Mouse (Mus musculus) T-helper 1 cell (primary cell): ENCODE results near the gene Dpp9.

Experiments
- in situ Hi-C: fragments of 300-600 bp; cut with MboI, MseI; formaldehyde crosslinking; loops from one replicate; pipeline ENCODE4 v1.15.1; 2025; ENCODE audit warnings: high pct_unique_total_duplicates

The Dpp9 gene

DNA sequence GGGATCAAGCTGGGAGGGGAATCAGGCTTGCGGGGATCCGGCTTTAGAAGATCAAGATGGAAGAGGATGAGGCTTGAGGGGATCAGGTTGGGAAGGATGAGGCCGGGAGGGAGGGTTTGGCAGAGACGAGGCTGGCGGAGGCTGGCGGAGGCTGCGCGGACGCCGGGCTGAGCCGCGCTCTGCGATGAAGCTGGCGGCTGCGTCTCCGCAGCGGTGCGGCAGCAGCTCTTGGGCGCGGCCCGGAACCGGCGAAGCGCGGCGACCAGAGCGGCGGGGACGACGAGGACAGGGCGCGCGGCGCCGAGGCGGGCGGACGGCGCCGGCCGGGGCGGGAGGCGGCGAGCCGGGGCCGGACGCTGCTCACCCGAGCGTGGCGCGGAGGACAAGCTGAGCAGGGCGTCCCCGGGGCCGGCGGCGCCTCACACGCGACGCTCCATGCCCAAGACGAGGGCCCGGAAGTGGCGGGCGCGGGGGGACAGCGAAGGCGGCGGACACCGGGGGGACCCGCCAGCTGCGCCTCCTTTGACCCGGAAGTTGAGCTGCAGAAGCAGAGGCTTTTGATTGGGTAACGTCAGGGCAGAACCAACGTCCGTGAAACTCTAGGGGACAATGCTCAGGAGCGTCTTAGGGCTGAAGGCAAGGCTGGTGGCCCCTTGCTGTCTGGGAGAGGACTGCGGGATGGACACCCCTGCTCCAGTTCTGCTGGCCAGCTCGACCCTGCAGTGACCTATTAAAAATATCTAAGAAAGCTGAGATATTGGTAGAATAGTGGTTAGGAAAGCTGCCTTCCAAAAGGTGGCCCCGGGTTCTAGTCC is at the start of gene Dpp9:
Dpp9 (minus strand) TSS at position 529 of the 815 bp plus-strand sequence.
- in situ Hi-C loops, result loop anchor here (5.0 kb wide), 1 partner anchor 39 kb away; the partner anchor contains the start of gene Fem1a

DNA sequence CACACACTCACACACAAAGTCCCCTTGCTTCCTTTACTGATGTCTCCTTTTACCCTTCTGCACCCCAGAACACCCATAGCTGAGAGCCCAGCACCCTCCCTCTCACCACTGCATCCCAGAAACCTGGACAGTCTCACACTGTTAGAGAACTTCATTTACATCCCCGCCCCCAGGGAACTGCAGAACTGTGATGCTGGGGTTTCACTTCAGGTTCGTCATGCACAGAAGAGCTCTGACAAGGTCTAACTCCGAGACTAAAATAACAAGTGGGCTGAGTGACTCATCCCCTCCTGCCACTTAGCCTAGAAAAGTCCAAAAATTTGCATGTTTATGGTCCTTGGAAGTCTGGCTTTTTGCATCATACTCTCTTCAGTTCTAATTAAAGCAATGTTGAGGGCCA is 47.6 kb upstream of the Dpp9 start:
- in situ Hi-C loops, result no loop called here

DNA sequence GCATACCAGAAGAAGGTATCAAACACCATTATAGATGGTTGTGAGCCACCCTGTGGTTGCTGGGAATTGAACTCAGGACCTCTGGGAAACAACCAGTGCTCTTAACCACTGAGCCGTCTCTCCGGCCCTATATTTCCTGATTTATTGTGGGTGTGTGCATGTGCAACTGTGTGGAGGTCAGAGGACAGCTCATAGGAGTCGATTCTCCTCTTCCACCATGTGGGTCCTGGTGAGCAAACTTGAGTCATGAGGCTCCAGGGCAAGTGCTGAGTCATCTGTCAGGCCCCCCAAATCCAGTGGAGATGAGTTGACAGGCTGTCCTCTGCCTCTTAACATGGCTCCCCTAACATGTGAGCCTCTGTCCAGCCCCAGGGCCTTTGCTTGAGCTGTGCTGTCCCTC is 47.2 kb upstream of the Dpp9 start:
- in situ Hi-C loops, result no loop called here

DNA sequence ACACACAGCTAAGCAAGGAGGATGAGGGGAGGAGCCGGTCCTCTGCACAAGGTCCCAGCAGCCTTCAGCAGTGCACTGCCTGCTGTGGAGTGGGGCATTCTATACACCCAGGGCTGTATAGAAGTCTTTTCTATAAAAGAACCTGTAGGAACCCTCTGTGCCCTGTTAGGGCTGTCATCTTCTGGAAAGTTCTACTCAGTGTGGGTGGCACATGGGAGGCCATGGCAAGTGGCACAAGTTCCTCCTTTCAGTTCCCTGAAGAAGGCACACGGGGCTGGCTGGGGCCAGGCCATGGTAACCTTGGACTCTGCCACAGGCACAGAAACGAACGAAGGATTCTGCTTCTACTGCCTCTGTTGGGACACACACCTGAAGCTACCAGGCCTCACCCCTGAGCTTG is 46.3 kb upstream of the Dpp9 start:
- in situ Hi-C loops, result no loop called here

DNA sequence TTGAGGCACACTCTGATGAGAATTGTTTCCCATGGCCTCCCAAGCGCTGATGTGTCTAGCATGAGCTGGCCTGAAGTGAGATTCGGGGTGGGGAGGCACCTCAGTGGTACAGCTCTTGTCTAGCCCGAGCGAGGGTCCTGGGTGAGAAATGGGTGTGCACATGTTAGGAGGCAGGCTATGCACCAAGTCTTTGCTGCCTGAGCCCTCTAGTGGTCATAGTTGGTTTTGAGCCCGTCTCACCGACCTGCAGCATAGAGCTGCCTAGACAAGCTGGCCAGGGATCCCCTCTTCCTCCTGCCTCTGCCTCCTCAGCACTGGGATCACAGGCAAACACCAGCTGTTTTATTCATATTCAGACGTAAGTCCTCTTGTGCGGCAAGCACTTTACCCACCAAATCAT is 45.3 kb upstream of the Dpp9 start:
- in situ Hi-C loops, result no loop called here

DNA sequence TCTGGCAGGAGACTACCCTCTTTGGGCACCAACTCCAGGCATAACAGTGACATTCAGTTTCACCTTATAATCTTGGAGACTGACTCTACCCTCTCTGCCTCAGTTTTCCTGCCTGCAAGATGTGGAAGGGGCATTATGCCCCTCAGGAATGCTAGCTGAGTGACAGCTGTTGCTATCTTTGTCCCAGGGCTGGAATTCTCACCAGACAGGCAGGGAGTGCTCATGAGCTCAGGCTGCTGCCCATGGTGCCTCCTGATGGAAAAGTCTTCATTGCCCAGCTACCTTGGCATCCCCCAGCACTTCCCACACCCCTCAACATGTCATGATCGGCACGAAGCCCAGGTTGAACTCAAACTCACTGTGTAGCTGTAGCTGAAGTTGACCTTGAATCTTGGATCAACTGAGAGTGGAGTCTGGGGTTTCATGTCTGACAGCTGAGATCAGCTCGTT is 44.0 kb upstream of the Dpp9 start:
- in situ Hi-C loops, result no loop called here

DNA sequence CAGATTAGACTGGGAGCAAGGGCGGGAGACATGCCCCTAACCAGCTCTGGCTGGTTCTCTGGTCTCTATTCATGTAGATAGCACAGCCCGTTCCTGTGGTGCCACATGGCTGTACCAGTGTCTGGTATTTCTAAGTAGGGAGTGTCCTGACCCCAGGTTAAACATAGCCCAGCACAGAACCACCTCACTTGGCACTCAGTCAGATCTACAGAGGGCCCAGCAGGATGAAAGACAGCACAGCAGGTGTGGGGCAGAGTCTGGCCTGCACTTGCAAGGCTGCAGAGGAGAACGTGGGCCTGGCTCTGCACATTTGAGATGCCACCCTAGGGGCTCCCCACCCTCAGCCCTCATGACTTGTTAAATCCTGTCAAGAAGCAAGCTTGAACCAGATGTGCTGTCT is 42.5 kb upstream of the Dpp9 start:
- in situ Hi-C loops, result no loop called here

DNA sequence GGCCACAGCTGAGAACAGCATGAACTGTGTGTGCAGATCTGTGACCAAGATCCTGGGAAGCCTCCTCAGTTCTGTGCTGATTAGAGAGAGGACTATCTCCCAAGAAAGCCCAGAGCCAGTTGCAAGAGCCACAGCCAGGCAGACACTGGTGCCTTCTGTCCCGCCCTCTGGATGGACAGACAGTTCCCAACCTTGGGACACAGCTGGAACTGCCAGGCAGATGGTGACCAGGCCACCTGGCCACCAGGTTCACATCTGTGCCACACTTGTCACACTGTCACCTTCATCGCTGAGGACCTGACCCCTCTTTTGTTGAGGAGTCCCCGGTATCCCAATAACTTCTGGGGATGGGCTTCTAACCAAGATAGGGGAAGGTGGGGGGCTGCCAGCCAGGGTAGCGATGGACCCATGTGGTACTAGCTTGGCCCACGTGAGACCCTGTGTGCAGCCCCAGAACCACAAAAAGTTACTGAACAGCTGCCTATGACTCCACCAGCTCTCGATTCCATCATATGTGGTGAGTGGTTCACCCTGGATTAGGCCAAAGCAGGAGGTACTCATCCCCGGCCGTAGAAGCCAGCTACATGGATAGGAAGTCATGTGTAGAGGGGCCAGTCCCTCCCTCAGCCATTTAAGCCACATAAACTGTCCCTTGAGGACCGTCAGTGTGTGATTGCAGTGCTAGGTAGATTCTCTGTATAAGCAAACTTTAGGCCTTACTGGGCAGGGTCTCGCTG is 40.8 kb upstream of the Dpp9 start:
- in situ Hi-C loops, result loop anchor here (5.0 kb wide), 2 partner anchors 42 to 127 kb away; partner anchors contain the start of gene Dpp9

DNA sequence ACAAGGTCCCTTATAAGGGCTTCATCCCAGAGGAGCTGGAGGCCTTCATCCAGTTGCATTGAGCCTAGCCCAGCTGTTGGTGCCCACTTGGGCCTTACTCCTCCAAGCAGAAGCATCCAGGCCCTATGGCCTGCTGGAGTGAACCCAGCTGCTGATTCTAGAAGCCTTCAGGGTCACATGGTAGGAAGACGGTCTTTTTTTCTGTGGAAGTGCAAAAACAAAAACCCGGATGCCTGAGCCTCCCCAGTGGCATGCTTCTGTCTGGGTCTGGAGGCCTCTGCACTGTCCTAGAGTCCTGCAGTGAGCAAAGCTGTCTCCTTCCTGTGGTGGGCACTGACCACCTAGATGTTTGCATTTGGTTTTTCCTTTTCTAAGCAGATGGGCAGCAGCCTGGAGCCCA is 40.1 kb upstream of the Dpp9 start:
- in situ Hi-C loops, result loop anchor here (5.0 kb wide), 2 partner anchors 42 to 127 kb away; partner anchors contain the start of gene Dpp9

DNA sequence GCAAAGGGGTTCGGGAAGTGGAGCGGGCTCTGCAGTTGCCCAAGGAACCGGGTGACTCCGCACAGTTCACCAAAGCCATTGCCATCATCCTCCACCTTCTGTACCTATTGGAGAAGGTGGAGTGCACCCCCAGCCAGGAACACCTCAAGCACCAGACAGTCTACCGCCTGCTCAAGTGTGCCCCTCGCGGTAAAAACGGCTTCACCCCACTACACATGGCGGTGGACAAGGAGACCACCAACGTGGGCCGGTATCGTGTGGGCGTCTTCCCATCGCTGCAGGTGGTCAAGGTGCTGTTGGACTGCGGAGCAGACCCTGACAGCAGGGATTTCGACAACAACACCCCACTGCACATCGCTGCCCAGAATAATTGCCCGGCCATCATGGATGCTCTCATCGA is 39.6 kb upstream of the Dpp9 start:
- in situ Hi-C loops, result loop anchor here (5.0 kb wide), 2 partner anchors 41 to 126 kb away; partner anchors contain the start of gene Dpp9

DNA sequence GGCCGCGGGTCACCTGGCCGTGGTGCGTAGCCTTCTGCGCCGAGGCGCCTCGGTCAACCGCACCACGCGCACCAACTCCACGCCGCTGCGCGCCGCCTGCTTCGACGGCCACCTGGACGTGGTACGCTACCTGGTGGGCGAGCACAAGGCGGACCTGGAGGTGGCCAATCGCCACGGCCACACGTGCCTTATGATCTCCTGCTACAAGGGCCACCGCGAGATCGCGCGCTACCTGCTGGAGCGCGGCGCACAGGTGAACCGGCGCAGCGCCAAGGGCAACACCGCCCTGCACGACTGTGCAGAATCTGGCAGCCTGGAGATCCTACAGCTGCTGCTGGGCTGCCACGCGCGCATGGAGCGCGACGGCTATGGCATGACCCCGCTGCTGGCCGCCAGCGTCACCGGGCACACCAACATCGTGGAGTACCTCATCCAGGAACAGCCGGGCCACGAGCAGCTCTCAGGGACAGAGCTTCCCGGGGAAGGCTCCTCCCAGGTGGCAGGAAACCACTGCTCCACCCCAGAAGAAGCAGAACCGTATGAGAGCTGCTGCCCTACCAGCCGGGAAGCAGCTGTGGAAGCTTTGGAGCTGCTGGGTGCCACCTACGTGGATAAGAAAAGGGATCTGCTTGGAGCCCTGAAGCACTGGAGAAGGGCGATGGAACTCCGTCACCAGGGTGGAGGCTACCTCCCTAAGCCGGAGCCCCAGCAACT is 38.6 kb upstream of the Dpp9 start:
- in situ Hi-C loops, result loop anchor here (5.0 kb wide), 2 partner anchors 40 to 125 kb away; partner anchors contain the start of gene Dpp9

DNA sequence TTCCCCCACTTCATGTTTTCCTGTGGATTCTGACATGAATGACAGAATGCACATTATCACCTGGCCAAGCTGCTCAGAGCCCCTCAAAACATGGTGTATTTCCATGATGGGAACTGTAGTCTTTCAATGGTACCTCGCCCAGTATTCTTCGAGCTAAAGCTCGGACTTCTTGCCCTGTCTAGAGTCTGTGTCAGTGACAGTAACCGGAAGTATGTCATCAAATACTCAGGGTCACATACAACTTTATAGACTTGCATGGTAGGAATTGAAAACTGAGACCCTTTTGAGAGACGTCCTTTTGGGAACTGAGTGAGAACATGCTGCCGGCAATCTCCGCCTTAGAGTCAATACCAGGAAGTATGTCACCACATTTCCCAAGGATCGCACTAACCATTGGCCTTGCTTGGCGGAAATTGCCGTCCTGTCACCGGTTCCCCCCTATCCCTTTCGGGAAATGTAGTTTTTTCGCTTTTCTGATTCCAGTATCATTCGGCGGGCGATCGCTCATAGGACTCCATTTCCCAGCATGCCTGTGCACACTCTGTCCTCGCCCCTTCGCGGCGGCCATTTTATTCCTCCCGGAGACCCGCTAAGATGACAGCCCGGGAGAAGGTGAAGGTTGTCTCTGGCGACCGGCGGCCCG is 37.7 kb upstream of the Dpp9 start, which contains the start of gene Fem1a:
Fem1a (plus strand) TSS at position 572 of the 643 bp plus-strand sequence.
- in situ Hi-C loops, result loop anchor here (5.0 kb wide), 2 partner anchors 39 to 124 kb away; partner anchors contain the start of gene Dpp9

DNA sequence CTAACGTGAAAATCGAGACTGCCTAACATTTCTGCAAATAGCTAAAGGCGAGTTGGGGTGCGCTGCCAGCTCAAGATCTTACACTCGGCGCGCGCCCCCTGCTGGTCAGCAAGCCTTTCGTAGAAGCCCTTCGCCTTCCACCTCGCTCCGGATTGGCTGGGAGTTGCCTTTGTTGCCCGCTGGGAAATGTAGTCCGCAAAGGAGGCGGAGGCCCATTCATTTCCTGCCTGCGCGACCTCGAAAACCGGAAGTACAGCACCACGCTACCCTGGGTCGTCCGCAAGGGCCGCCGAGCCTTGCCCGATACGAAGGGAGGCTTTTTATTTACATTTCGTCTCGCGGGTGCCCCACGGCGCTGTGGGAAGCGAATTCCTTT is 37.1 kb upstream of the Dpp9 start:
- in situ Hi-C loops, result loop anchor here (5.0 kb wide), 2 partner anchors 39 to 124 kb away; partner anchors contain the start of gene Dpp9

DNA sequence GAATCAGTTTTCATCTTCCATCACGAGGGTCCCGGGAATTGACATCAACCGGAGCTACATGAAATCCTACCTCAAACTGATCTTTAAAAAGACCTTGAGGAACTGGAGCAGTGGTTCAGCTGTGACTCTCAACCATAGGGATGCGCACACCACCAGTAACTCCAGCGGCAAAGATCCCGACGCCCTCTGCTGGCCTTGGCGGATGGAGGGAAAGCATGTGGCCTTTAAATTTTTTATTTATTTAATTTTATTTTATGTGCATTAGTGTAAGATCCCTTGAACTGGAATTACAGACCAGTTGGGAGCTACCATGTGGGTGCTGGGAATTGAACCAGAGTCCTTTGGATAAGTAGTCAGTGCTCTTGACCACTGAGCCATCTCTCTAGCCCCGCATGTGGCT is 36.7 kb upstream of the Dpp9 start:
- in situ Hi-C loops, result loop anchor here (5.0 kb wide), 2 partner anchors 38 to 123 kb away; partner anchors contain the start of gene Dpp9

DNA sequence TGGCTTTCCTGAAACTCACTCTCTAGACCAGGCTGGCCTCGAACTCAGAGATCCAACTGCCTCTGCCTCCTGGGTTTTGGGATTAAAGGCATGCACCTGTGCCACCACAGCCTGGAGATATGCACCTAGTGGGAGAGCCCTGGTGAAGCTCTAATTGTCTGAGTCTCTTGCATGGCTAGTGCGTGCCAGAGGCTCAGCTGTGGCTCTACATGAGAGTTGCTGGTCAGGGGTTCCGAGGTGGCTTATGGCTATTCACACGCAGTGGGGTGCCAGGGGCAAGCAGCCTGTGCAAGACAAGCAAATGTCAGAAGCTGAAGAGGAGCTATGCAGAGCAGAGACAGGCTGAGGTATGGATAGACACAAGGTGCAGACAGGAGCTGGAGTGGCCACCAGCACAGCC is 36.0 kb upstream of the Dpp9 start:
- in situ Hi-C loops, result loop anchor here (5.0 kb wide), 2 partner anchors 37 to 122 kb away; partner anchors contain the start of gene Dpp9

DNA sequence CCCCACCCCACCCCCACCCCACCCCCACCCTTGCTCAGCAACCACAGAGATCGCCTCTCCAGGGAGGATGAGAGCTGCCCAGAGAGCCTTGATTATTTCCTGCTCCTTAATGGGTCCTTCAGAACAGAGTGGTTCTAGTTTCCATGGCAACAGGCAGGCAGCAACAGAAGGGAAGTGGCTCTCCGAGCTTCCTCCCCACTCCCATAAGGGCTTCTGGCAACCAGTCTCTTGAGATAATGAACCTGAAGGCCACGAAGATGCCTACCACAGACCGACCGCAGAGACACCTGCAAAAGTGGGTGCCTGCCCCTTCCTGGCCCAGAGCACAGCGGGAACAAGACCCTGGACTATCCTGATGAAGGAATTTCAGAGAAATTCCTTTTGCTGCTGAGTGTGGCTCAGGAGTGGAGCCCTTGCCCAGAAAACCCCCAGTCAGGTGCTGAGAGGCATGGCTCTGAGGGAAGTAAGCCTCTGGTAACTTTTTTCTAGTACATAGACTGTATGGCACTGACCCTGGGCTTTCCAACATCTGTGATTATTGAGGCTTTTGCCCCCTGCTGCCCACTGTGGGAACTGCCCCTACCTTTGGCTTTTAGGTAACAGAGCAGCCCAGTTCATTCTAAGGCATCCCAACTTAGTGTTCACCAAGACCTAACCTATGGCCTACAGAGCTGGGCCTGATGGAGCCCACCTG is 32.6 kb upstream of the Dpp9 start:
- in situ Hi-C loops, result no loop called here

DNA sequence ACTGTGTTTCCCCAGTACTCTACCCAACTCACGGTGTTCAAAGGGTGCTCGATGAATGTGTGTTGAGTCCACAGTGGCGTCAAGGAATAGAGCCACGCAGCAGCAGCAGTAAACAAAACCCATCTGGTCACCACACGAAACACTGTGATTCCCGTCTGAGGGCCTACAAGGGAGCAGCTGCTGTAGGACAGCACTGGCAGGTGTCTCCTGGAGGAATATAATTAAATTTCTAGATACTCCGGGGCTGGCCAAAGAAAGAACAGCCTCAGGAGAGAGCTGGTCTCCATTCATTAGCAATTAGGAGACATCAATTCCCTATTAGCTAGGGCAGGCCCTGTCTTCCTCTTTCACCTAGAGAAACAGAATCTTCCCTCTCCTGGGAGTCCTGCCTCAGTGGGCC is 26.9 kb upstream of the Dpp9 start:
- in situ Hi-C loops, result no loop called here

DNA sequence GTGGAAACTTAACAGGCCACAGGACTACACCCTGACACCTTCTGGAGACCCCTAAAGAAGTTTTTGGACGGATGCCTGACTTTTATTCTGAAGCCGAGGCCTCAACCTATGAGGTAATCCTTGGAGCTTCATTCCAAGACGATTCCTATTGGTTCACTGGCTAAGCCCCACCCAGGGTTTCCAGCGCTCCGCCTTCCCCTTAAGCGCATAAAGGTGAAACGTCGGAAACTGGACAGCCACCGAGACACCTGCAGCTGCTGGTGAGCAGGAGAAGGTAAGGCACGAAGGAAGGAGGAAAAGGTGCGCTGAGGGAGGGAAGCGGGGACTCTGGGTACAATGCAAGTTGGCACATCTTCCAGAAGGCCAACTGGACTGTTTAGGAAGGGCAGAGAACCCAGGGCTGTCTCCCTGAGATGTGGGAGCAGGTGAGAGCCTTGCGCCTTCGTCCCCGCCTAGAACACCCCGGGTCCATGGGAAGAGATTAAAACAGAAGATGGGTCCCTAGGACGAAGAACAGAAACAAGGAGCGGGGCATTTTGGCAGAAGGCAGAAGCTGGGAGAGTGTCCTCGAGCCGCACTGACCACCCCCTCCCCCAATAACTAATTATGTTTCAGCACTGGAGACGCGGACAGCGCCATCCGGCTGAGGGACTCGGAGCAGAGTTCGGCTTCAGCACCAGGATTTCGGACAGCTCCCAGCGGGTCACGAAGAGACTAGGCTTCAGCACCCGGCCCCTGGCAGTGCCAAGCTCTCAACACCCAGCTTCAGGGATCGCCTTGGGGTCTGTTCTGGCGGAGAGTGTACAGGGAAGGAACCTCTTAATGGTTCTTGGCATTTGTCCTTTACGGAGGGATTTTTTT is 23.1 kb upstream of the Dpp9 start:
- in situ Hi-C loops, result no loop called here

DNA sequence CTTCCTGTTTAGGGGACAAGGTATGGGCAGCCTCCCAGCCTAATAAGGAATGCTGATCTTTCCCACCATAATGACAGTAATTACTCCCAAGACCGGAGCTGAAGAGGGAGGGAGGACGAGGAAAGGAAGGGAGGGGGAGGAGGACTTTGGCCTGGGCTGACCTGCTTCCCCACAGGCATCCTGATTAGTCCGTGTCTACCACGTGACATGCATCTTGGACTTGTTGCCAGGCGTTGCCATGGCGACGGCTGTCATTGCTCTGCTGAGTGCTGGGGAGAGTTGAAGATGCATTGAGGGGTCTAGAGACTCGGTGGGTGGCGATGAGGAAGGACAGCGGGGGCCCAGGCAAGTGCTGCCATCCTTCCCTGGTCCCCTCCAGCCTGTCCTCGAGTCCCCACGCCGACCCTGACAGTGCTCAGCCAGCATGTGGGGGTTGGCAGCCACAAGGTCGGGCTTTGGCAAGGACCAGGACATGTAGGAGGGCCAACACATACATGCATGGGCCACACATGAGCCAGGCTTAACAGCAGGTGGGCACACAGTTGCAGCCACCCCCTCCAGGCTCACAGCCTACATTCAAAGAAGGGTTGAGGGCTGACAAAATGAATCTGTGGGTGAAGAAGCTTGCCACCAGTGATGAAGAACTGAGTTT is 15.2 kb upstream of the Dpp9 start:
- in situ Hi-C loops, result no loop called here
